Mouse (Mus musculus): ENCODE measurements around the gene 6030408B16Rik.
"Not testable (repeated sequence)": the region's sequence is repeated elsewhere in the genome, so short reads cannot be mapped to it uniquely, and the experiment has no call there.

Gene 6030408B16Rik

GRCm38 (mm10) chr15:101321126-101321525 is 28.1 kb downstream of the 6030408B16Rik start:
- no peak for DNase-seq (ENCODE audit: low read depth, low spot score)

DNA sequence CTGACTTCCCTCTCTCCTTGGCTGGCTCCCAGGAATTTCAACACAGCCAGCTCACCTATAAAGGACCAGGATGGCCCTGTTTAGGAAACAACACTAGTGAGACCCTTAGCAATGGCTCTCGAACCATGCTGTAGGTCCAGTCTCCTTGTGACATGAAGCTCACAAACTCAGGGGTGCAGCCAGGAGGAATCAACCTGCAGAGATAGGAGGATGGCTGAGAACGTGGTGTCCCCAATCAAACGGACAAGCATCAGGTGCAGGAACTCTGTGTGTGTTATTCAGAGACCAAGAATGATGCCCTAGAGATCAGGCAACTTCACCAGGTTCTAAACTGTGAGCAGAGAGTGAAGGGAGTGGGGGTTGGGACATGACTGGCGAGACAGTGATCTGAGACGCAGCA is 29.1 kb downstream of the 6030408B16Rik start:
- DNase-seq (ENCODE audit: low read depth, low spot score): no peak

GRCm38 (mm10) chr15:101322640-101323039 is 29.6 kb downstream of the 6030408B16Rik start:
- DNase-seq (ENCODE audit: low read depth, low spot score): no peak

DNA sequence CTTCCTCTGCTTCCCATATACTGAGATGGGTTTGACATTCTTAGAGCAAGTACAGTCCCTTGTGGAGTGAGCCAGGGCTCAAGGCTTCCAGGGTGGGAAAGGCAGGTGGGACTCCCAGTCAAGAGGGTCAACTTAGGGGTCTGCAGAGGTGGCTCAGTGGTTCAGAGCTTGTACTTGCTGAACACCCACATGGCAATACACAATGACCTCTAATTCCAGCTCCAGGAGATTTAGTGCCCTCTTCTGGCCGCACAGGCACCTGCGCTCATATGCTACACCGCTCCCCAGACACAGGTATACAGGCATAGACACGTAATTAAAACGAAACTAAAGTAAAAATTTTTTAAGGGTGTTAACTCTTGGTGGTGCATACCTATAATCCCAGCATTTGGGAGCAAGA is 30.5 kb downstream of the 6030408B16Rik start:
- peak; percentile 18 for DNase-seq (ENCODE audit: low read depth, low spot score)

DNA sequence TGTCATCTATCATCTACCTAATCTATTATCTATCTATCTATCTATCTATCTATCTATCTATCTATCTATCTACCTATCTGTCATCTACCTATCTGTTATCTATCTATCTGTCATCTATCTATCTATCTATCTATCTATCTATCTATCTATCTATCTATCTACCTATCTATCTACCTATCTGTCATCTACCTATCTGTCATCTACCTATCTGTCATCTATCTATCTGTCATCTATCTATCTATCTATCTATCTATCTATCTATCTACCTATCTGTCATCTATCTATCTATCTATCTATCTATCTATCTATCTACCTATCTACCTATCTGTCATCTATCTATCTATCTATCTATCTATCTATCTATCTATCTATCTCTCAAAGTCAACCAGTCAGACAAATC is 31.4 kb downstream of the 6030408B16Rik start:
- not testable (repeated sequence) for DNase-seq (ENCODE audit: low read depth, low spot score)

GRCm38 (mm10) chr15:101325991-101326534 is 33.1 kb downstream of the 6030408B16Rik start:
- DNase-seq (ENCODE audit: low read depth, low spot score): peak; percentile 9

GRCm38 (mm10) chr15:101327282-101327681 is 34.3 kb downstream of the 6030408B16Rik start:
- peak; percentile 59 for DNase-seq (ENCODE audit: low read depth, low spot score)

DNA sequence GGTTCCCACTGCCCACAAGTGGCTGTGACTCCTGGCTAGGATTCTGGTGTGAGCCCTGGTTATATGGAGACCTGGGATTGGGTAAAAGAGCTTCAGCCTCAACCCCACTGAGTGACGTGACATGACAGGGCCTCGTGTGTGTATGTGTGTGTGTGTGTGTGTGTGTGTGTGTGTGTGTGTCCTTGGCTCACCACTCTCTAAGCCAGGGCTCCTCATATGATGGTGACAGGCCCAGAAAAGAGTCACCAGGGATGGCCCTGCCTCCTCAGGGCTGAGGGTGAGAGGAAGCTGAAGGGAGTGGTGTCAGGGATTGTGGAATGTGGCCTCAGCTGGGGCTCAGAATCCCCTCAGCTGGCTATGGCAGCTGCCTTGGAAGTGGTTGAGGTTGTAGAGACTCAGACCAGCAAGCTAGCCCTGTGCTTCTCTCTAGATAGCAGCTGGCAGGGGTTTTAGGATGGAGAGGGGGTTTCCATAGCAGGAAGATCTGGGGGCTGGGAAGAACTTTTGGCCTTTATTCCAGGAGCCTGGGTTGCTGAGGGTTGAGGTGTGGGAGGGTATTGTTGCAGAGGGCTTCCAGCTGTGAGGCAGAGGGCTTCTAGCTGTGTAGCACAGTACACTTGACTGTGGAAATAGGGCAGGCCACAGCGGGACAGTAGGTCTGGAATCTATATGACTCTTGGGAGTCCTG is 36.0 kb downstream of the 6030408B16Rik start:
- DNase-seq (ENCODE audit: low read depth, low spot score): no peak

- no peak for DNase-seq (ENCODE audit: low read depth, low spot score)
Measured at GRCm38 (mm10) chr15:101329564-101329892, 36.5 kb downstream of the 6030408B16Rik start.

GRCm38 (mm10) chr15:101331090-101331489 is 38.1 kb downstream of the 6030408B16Rik start:
- no peak for DNase-seq (ENCODE audit: low read depth, low spot score)

DNA sequence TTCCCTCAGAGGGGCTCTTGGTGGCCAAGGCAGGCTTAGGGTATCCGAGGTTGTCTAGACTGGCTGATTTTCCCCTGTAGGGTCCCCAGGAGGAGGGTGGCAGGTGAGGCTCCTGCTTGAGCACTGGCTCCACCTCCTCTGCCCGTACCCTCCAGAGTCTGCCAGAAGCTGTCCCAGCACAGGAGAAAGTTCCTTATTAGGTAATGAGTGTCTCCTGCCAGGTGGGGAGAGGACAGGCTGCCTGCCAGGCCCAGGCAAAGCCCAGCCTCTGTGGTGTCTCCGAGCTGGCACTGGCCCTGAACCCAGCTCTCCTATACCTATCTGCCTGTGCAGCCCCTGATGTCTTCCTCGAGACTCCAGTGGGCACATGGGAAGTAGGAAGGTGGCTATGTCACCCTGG is 39.4 kb downstream of the 6030408B16Rik start:
- DNase-seq (ENCODE audit: low read depth, low spot score): no peak

GRCm38 (mm10) chr15:101333165-101333564 is 40.2 kb downstream of the 6030408B16Rik start:
- no peak for DNase-seq (ENCODE audit: low read depth, low spot score)

DNA sequence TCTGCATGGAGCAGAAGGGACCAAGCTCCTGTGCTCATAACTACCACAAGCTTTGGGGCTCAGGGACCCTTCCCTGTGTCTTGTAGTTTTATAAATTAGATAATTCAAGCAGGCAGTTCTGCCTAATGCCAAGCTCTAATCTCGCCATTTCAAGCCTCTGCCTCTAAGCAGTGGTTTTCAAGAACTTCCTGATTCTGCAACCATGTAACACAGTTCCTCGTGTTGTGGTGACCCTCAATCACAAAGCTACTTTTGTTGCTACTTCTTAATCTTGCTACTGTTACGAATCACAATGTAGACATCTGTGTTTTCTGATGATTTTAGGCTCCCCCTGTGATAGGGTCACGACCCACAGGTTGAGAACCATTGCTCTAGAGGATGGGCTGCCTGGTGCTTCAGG is 40.6 kb downstream of the 6030408B16Rik start:
- DNase-seq (ENCODE audit: low read depth, low spot score): no peak

GRCm38 (mm10) chr15:101336474-101337174 is 43.6 kb downstream of the 6030408B16Rik start:
- no peak for DNase-seq (ENCODE audit: low read depth, low spot score)

GRCm38 (mm10) chr15:101338359-101338758 is 45.3 kb downstream of the 6030408B16Rik start:
- DNase-seq (ENCODE audit: low read depth, low spot score): no peak

- DNase-seq (ENCODE audit: low read depth, low spot score): peak; percentile 83
Measured at GRCm38 (mm10) chr15:101339537-101339936, 46.5 kb downstream of the 6030408B16Rik start.

DNA sequence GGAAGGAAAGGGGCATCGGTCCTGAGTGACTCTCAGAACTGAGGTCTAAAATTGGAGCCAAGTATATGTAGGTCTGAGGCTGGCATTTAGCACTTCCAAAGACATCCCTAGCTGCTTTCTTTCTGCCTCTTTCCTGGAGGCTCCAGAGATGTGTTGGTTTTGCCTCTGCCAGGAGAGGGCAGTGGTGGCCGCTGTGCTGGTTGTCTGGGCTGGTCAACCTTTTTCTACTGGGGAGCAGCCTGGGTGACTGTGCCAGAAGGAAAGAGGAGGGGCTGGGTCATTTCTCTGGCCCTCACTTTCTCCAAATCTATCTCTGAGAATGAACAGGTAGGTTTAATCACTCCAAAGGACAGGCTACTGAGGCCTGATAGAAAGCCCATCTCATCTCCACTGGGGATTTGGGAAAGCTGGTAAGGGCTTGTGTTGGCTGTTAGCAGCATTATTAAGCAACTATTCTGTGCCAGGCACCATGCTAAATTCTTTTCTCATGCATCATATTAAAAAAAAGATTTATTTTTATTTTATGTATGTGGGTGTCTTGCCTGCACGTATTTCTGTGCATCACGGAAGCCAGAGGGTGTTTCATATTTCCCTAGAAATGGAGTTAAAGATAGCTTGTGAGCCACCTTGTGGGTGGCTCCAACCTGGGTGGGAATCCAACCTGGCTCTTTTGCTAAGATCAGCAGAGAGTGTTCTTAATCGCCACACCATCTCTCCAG is 48.9 kb downstream of the 6030408B16Rik start:
- DNase-seq (ENCODE audit: low read depth, low spot score): peak; percentile 24

Measured in A20 (cell line).